ENCODE assay signal across 27 mouse cellular contexts in the genomic region with DNA sequence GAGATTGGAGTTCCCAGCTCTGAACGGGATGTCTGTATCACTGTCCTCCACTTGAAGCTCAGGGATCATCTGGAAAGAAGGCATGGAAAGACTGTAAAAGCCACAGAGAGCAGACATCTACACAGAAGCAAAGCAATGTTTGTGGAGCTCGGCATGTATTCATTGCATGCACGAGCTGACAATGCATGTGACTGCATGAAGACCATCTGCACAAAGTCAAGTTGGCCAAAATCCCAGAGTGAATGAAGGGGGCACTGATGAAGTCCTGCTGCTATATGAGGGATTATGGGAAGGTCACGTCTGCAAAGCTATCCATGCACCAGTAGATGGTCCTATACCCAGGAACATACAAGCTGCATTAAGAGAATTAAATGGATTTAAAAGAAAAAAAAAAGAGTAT.
DNase-seq lines count a peak whose midpoint lies in the region; ATAC-seq and TF ChIP-seq lines count a peak whose summit lies in the region.
"Had no signal": no experiment of that assay in that cellular context is flagged by ENCODE, and none has a peak within 500 bp of the region (broad histone marks: within the 10 kb centered on the region; RNA-seq: fewer than 3 reads in every experiment).

No protein-coding gene starts in this region.

- TF ChIP-seq POLR2A in brain, embryonic 14.5 days (IDR thresholded peaks at IDR 0.05; ENCODE audit: borderline replicate concordance, extremely low read depth, insufficient read depth, insufficient read length, poor library complexity, severe bottlenecking) = no peak

- H3K4me1 ChIP-seq in hindbrain, postnatal 0 days (ENCODE audit: insufficient read depth, low read length) = no peaks in the 10 kb centered on the region
- H3K4me1 ChIP-seq in hindbrain, embryonic 12.5 days = no peaks in the 10 kb centered on the region
- no peaks in the 10 kb centered on the region for H3K4me1 ChIP-seq in lung, embryonic 16.5 days (replicated peaks; ENCODE audit: control insufficient read depth, insufficient read depth, low read length)
- H3K4me1 ChIP-seq: embryonic facial prominence, embryonic 13.5 days; forebrain, embryonic 13.5 days; hindbrain, embryonic 13.5 days; intestine, embryonic 15.5 days had no signal

- H3K36me3 ChIP-seq in hindbrain, postnatal 0 days (ENCODE audit: insufficient read depth, low read length) = no peaks in the 10 kb centered on the region
- no peaks in the 10 kb centered on the region for H3K36me3 ChIP-seq in hindbrain, embryonic 12.5 days
- no peaks in the 10 kb centered on the region for H3K36me3 ChIP-seq in lung, embryonic 16.5 days (ENCODE audit: control insufficient read depth, insufficient read depth, low read length)
- H3K36me3 ChIP-seq: embryonic facial prominence, embryonic 10.5 days; embryonic facial prominence, embryonic 13.5 days; G1E; hindbrain, embryonic 13.5 days; intestine, embryonic 15.5 days had no signal

- H3K4me2 ChIP-seq in hindbrain, postnatal 0 days (ENCODE audit: low read depth, low read length) = no peak overlapping the region
- H3K4me2 ChIP-seq in hindbrain, embryonic 12.5 days (replicated peaks) = no peak overlapping the region
- no peak overlapping the region for H3K4me2 ChIP-seq in lung, embryonic 16.5 days (ENCODE audit: low read depth, low read length)
- H3K4me2 ChIP-seq: embryonic facial prominence, embryonic 13.5 days; forebrain, embryonic 13.5 days; heart, embryonic 11.5 days; hindbrain, embryonic 13.5 days; intestine, embryonic 15.5 days had no signal

- H3K4me3 ChIP-seq in hindbrain, postnatal 0 days (ENCODE audit: low read length) = no peak overlapping the region
- H3K4me3 ChIP-seq in hindbrain, embryonic 12.5 days = no peak overlapping the region
- no peak overlapping the region for H3K4me3 ChIP-seq in lung, embryonic 16.5 days (ENCODE audit: low read length)
- H3K4me3 ChIP-seq: embryonic facial prominence, embryonic 10.5 days; embryonic facial prominence, embryonic 13.5 days; erythroblast, embryonic 14.5 days; forebrain, embryonic 13.5 days; gastrocnemius, adult 2 months; hindbrain, embryonic 13.5 days; intestine, embryonic 15.5 days had no signal

- no peak overlapping the region for H3K27ac ChIP-seq in hindbrain, postnatal 0 days
- H3K27ac ChIP-seq in hindbrain, embryonic 12.5 days = no peak overlapping the region
- H3K27ac ChIP-seq in lung, embryonic 16.5 days (ENCODE audit: low read length) = no peak overlapping the region
- H3K27ac ChIP-seq: embryonic facial prominence, embryonic 13.5 days; forebrain, embryonic 13.5 days; gastrocnemius, adult 2 months; hindbrain, embryonic 13.5 days; intestine, embryonic 15.5 days had no signal

- H3K9ac ChIP-seq in hindbrain, postnatal 0 days (replicated peaks; ENCODE audit: low read length) = no peak overlapping the region
- H3K9ac ChIP-seq in hindbrain, embryonic 12.5 days = no peak overlapping the region
- no peak overlapping the region for H3K9ac ChIP-seq in lung, embryonic 16.5 days (ENCODE audit: low read length)
- H3K9ac ChIP-seq: embryonic facial prominence, embryonic 13.5 days; forebrain, embryonic 13.5 days; forebrain, postnatal 0 days; hindbrain, embryonic 13.5 days; intestine, embryonic 15.5 days had no signal

- H3K9me3 ChIP-seq in hindbrain, postnatal 0 days (ENCODE audit: low read length) = no peaks in the 10 kb centered on the region
- no peaks in the 10 kb centered on the region for H3K9me3 ChIP-seq in hindbrain, embryonic 12.5 days (replicated peaks)
- no peaks in the 10 kb centered on the region for H3K9me3 ChIP-seq in lung, embryonic 16.5 days (ENCODE audit: control insufficient read depth, low read length)
- H3K9me3 ChIP-seq: embryonic facial prominence, embryonic 10.5 days; embryonic facial prominence, embryonic 13.5 days; forebrain, embryonic 13.5 days; hindbrain, embryonic 13.5 days; intestine, embryonic 15.5 days had no signal

- DNase-seq in cerebellum, postnatal 14 days = peak; percentile 67 to 70
- no peak for DNase-seq in cerebellum, adult 11 months
- DNase-seq in hindbrain, postnatal 0 days (ENCODE audit: low spot score) = peak; percentile 79
- DNase-seq in lung, postnatal 36 days = no peak
- DNase-seq in brain, embryonic 14.5 days (ENCODE audit: low read depth) = peak; percentile 21
- DNase-seq: adrenal gland, postnatal 10 days; adrenal gland, postnatal 36 days; B cell, adult 2 months; cerebellum, adult 11-12 months; cerebellum, adult 9-10 months; cerebellum, postnatal 36 days; embryo, embryonic 11 days; forebrain, postnatal 0 days; gastrocnemius, adult 2 months; gastrocnemius, postnatal 14 days had no signal

- ATAC-seq in hindbrain, postnatal 0 days = peak; percentile 56; the same call in 1 of the 2 replicates
- no peak for ATAC-seq in hindbrain, embryonic 12.5 days (ENCODE audit: low FRiP score)
- 0 out of 2 replicates have a peak, but pooled peaks have one; percentile 45 for ATAC-seq in lung, embryonic 16.5 days (ENCODE audit: low read depth)
- ATAC-seq: forebrain, embryonic 13.5 days; forebrain, postnatal 0 days; intestine, embryonic 15.5 days; Patski had no signal

- WGBS in hindbrain, postnatal 0 days = 50% methylated on average over 4 of the region's 4 CpGs
- WGBS in hindbrain, embryonic 12.5 days = 86% methylated on average over 4 of the region's 4 CpGs
- 58% methylated on average over 4 of the region's 4 CpGs for WGBS in lung, embryonic 16.5 days

- peak; percentile 27; the same call in 1 of the 2 replicates for TF ChIP-seq CTCF in hindbrain, postnatal 0 days (IDR thresholded peaks at IDR 0.05; ENCODE audit: low read depth)
- TF ChIP-seq CTCF in brain, embryonic 14.5 days (IDR thresholded peaks at IDR 0.05; ENCODE audit: borderline replicate concordance, extremely low read depth, insufficient read depth, insufficient read length) = no peak

- no peaks in the 10 kb centered on the region for H3K27me3 ChIP-seq in hindbrain, postnatal 0 days (ENCODE audit: insufficient read depth, low read length)
- H3K27me3 ChIP-seq in hindbrain, embryonic 12.5 days = no peaks in the 10 kb centered on the region
- no peaks in the 10 kb centered on the region for H3K27me3 ChIP-seq in lung, embryonic 16.5 days (ENCODE audit: control insufficient read depth, insufficient read depth, low read depth, low read length)
- H3K27me3 ChIP-seq: CH12.LX; embryonic facial prominence, embryonic 13.5 days; forebrain, embryonic 13.5 days; hindbrain, embryonic 13.5 days; intestine, embryonic 15.5 days; Patski had no signal

Comparison
In these comparisons a context has a peak if more than half of its experiments do, and no peak if none do; other contexts are left out.
1. DNase-seq: peak in cerebellum, postnatal 14 days (2 of 2), hindbrain, postnatal 0 days (single experiment) and brain, embryonic 14.5 days (single experiment); none in cerebellum, adult 11 months (single experiment) and lung, postnatal 36 days (single experiment).